Mouse (Mus musculus) fat pad, adult 2 months (tissue): ENCODE measurements around the gene Smg9.
"Not testable (repeated sequence)": the region's sequence is repeated elsewhere in the genome, so short reads cannot be mapped to it uniquely, and the experiment has no call there.

Experiments used
- DNase-seq: peaks from one replicate; pipeline ENCODE4 v3.0.0-alpha.2; 2011; ENCODE audit warnings: low read depth, low spot score; ENCODE audit errors: extremely low read depth

Gene Smg9

GRCm38 (mm10) chr7:24377091-24377865 is 22.1 kb upstream of the Smg9 start:
- no peak for DNase-seq

- no peak for DNase-seq
Measured at GRCm38 (mm10) chr7:24378049-24378701, 21.2 kb upstream of the Smg9 start.

- DNase-seq: no peak
Measured at GRCm38 (mm10) chr7:24379934-24380333, 19.5 kb upstream of the Smg9 start.

- no peak for DNase-seq
Measured at GRCm38 (mm10) chr7:24380370-24380769, 19.0 kb upstream of the Smg9 start.

- no peak for DNase-seq
Measured at GRCm38 (mm10) chr7:24382730-24383372, 16.6 kb upstream of the Smg9 start.

GRCm38 (mm10) chr7:24384070-24384469 is 15.3 kb upstream of the Smg9 start:
- no peak for DNase-seq

GRCm38 (mm10) chr7:24384827-24385226 is 14.6 kb upstream of the Smg9 start:
- no peak for DNase-seq

- no peak for DNase-seq
Measured at GRCm38 (mm10) chr7:24387059-24387556, 12.3 kb upstream of the Smg9 start.

- DNase-seq: no peak
Measured at GRCm38 (mm10) chr7:24389516-24390187, 9.8 kb upstream of the Smg9 start.

GRCm38 (mm10) chr7:24390512-24390911 is 8.9 kb upstream of the Smg9 start:
- no peak for DNase-seq

- no peak for DNase-seq
Measured at GRCm38 (mm10) chr7:24391077-24391476, 8.3 kb upstream of the Smg9 start.

GRCm38 (mm10) chr7:24391687-24392086 is 7.7 kb upstream of the Smg9 start:
- no peak for DNase-seq

GRCm38 (mm10) chr7:24394054-24394453 is 5.4 kb upstream of the Smg9 start:
- no peak for DNase-seq

GRCm38 (mm10) chr7:24394475-24395161 is 4.8 kb upstream of the Smg9 start:
- DNase-seq: peak; percentile 84

GRCm38 (mm10) chr7:24396832-24397231 is 2.6 kb upstream of the Smg9 start:
- no peak for DNase-seq

- no peak for DNase-seq
Measured at GRCm38 (mm10) chr7:24398364-24398913, 980 bp upstream of the Smg9 start.

GRCm38 (mm10) chr7:24400082-24400452 is 648 bp downstream of the Smg9 start:
- DNase-seq: no peak

GRCm38 (mm10) chr7:24400489-24400888 is 1.1 kb downstream of the Smg9 start:
- not testable (repeated sequence) for DNase-seq

- no peak for DNase-seq
Measured at GRCm38 (mm10) chr7:24402851-24403250, 3.4 kb downstream of the Smg9 start.

- DNase-seq: no peak
Measured at GRCm38 (mm10) chr7:24405649-24406048, 6.2 kb downstream of the Smg9 start.
